Mouse (Mus musculus) spleen, adult 2 months (tissue): ENCODE results near the gene Fermt1. TPM values are rescaled to one million over a fixed set of nuclear protein-coding genes. Genes with fewer than 3 reads are reported as not detected.

Experiments
- DNase-seq, 2 experiments: peaks; one replicate each; pipeline versions ENCODE4 v3.0.0 to v3.0.0-alpha.2; 2012 to 2021; ENCODE audit warnings: low spot score in 2 of 2, low read depth in 1 of 2
- H3K27ac ChIP-seq: fragments of 200-500 bp; 2 replicates; pipeline ENCODE4 v1.5.1; 2012; ENCODE audit warnings: low read length, inconsistent platforms; ENCODE audit not compliant: insufficient read depth
- H3K27me3 ChIP-seq: fragments of 200-500 bp; 2 replicates; pipeline ENCODE4 v1.6.1; 2012; ENCODE audit warnings: mild to moderate bottlenecking, moderate library complexity, low read length, inconsistent platforms; ENCODE audit not compliant: control insufficient read depth, insufficient read depth
- H3K36me3 ChIP-seq: fragments of 200-500 bp; 2 replicates; pipeline ENCODE4 v1.6.1; 2012; ENCODE audit warnings: mild to moderate bottlenecking, low read length, inconsistent platforms; ENCODE audit not compliant: control insufficient read depth, insufficient read depth
- H3K4me1 ChIP-seq: fragments of 200-500 bp; 2 replicates; pipeline ENCODE4 v1.6.1; 2011; ENCODE audit warnings: inconsistent platforms; ENCODE audit not compliant: control insufficient read depth, insufficient read depth, insufficient read length
- H3K4me3 ChIP-seq: fragments of 200-500 bp; 2 replicates; pipeline ENCODE4 v1.5.1; 2011; ENCODE audit warnings: mild to moderate bottlenecking, inconsistent platforms; ENCODE audit not compliant: insufficient read depth, insufficient read length; ENCODE audit errors: extremely low read depth
- CTCF ChIP-seq: fragments of 200-500 bp; IDR thresholded peaks from 2 replicates; pipeline ENCODE4 v1.5.1; 2011; ENCODE audit warnings: mild to moderate bottlenecking, inconsistent platforms; ENCODE audit not compliant: insufficient read depth, insufficient read length, insufficient replicate concordance; ENCODE audit errors: extremely low read depth
- POLR2A ChIP-seq: fragments of 200-500 bp; IDR thresholded peaks from 2 replicates; pipeline ENCODE4 v1.6.1; 2011; ENCODE audit warnings: low read depth, low read length, inconsistent platforms
- WGBS: fragments of 180-500 bp; shearing (Covaris S2); methylation state at CpG from one replicate; pipeline ENCODE4 v1.1.7; 2018; 5-methylcytosine and 5-hydroxymethylcytosine counted together
- polyA plus RNA-seq: library from polyadenylated mRNA; depleted of rRNA; stranded (reverse); fragments of >200 nt; gene quantifications from 2 replicates; pipeline ENCODE4 v1.2.3, GENCODE M21; 2012; rRNA removed

Fermt1 gene
- polyA plus RNA-seq, 1 experiment = 0.02 TPM

GRCm38 (mm10) chr2:132863325-132863724, 82.4 kb downstream of the Fermt1 start:
- 97% methylated on average over 2 of the region's 2 CpGs for WGBS
- Histone ChIP-seq H3K36me3 (peaks cover 15% of the 10 kb centered on the region), H3K4me3 (no peak overlapping the region), H3K27ac (no peak overlapping the region), H3K27me3 (no peaks in the 10 kb centered on the region), H3K4me1 (no peaks in the 10 kb centered on the region)
- TF ChIP-seq POLR2A = no peak
- TF ChIP-seq CTCF = no peak
- no peak for DNase-seq

GRCm38 (mm10) chr2:132861456-132861855, 84.2 kb downstream of the Fermt1 start:
- TF ChIP-seq POLR2A (no peak), CTCF (no peak)
- no peak for DNase-seq
- Histone ChIP-seq H3K4me3 (no peak overlapping the region), H3K36me3 (peaks cover 12% of the 10 kb centered on the region), H3K27ac (no peak overlapping the region), H3K27me3 (no peaks in the 10 kb centered on the region), H3K4me1 (no peaks in the 10 kb centered on the region)
- 90% methylated on average over 2 of the region's 2 CpGs for WGBS

GRCm38 (mm10) chr2:132860435-132860834, 85.3 kb downstream of the Fermt1 start:
- no peak for DNase-seq
- H3K4me1 ChIP-seq = no peaks in the 10 kb centered on the region
- no peaks in the 10 kb centered on the region for H3K27me3 ChIP-seq
- H3K27ac ChIP-seq = no peak overlapping the region
- H3K4me3 ChIP-seq = no peak overlapping the region
- TF ChIP-seq POLR2A (no peak), CTCF (no peak)
- peaks cover 10% of the 10 kb centered on the region for H3K36me3 ChIP-seq

GRCm38 (mm10) chr2:132856333-132856732, 89.4 kb downstream of the Fermt1 start:
- Histone ChIP-seq H3K27me3 (no peaks in the 10 kb centered on the region), H3K4me3 (no peak overlapping the region), H3K27ac (no peak overlapping the region), H3K4me1 (no peaks in the 10 kb centered on the region), H3K36me3 (0 out of 2 replicates have a peak, but pooled peaks cover 2% of the 10 kb centered on the region)
- DNase-seq = no peak
- TF ChIP-seq POLR2A (no peak), CTCF (no peak)
- 87% methylated on average over 5 of the region's 5 CpGs for WGBS

Other genes with a start within 250 kb of the Fermt1 start
- gene Chgb, start 164.6 kb downstream of the Fermt1 start, polyA plus RNA-seq = not detected in 2 replicates
- 2.7 and 3.4 TPM in 2 replicates for gene Trmt6, start 129.9 kb downstream of the Fermt1 start, polyA plus RNA-seq
- 0.90 and 0.91 TPM in 2 replicates for gene Mcm8, start 129.8 kb downstream of the Fermt1 start, polyA plus RNA-seq
- 10.3 and 20.0 TPM in 2 replicates for gene Crls1, start 99.2 kb downstream of the Fermt1 start, polyA plus RNA-seq
- 2.0 and 2.7 TPM in 2 replicates for gene Lrrn4, start 65.0 kb downstream of the Fermt1 start, polyA plus RNA-seq